Mouse (Mus musculus) spleen, postnatal 10 days (tissue): ENCODE results near the gene Pnrc2.

Experiments
- DNase-seq, 2 experiments: peaks; one replicate each; pipeline ENCODE4 v3.0.0; 2021 to 2022; ENCODE audit warnings: low spot score in 2 of 2

The Pnrc2 gene

GRCm38 (mm10) chr4:135824254-135824653, 49.4 kb downstream of the Pnrc2 start:
- DNase-seq: no peak

- peak in 1 of 2 experiments; percentile 76 for DNase-seq
Observed at GRCm38 (mm10) chr4:135823298-135823697, 50.4 kb downstream of the Pnrc2 start.

GRCm38 (mm10) chr4:135821772-135822171, 51.9 kb downstream of the Pnrc2 start:
- DNase-seq: no peak
